Mouse (Mus musculus) brain, embryonic 14.5 days (tissue): ENCODE measurements around the gene Spopl.
"Not testable (repeated sequence)": the region's sequence is repeated elsewhere in the genome, so short reads cannot be mapped to it uniquely, and the experiment has no call there.

Experiments
- CTCF ChIP-seq: fragments of 200-500 bp; IDR thresholded peaks from 2 replicates; pipeline ENCODE4 v1.5.1; 2012; ENCODE audit warnings: inconsistent platforms, mild to moderate bottlenecking, moderate library complexity, borderline replicate concordance; ENCODE audit not compliant: insufficient read depth, insufficient read length; ENCODE audit errors: extremely low read depth
- POLR2A ChIP-seq: fragments of 200-500 bp; IDR thresholded peaks from 2 replicates; pipeline ENCODE4 v1.6.1; 2012; ENCODE audit warnings: mild to moderate bottlenecking, inconsistent platforms, borderline replicate concordance; ENCODE audit not compliant: poor library complexity, insufficient read depth, insufficient read length, severe bottlenecking; ENCODE audit errors: extremely low read depth

DNA sequence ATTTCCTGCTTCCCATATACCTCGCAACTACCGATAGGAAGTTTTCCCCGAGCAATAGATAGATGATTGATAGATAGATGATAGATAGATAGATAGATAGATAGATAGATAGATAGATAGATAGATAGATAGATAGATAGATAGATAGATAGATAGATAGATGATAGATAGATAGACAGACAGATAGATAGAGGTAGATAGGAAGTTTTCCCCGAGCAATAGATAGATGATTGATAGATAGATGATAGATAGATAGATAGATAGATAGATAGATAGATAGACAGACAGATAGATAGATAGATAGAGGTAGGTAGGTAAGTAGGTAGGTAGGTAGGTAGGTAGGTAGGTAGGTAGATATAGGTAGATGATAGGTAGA lies 239 bp upstream of the Spopl start:
- not testable (repeated sequence) for TF ChIP-seq CTCF, POLR2A
